Mouse (Mus musculus) heart, adult 2 months (tissue): ENCODE measurements around the gene Trim62. TPM values are rescaled to one million over a fixed set of nuclear protein-coding genes. Genes with fewer than 3 reads are reported as not detected.

Source experiments
- DNase-seq, 2 experiments: peaks; one replicate each; pipeline ENCODE4 v3.0.0; 2021
- H3K27ac ChIP-seq: fragments of 200-600 bp; 2 replicates; pipeline ENCODE4 v1.8.1; 2022
- H3K27me3 ChIP-seq: fragments of 200-500 bp; 2 replicates; pipeline ENCODE4 v1.6.1; 2012; ENCODE audit warnings: mild to moderate bottlenecking, low read length, inconsistent platforms, mixed read lengths; ENCODE audit not compliant: control insufficient read depth, insufficient read depth
- H3K36me3 ChIP-seq: fragments of 200-500 bp; 2 replicates; pipeline ENCODE4 v1.6.1; 2012; ENCODE audit warnings: low read length, inconsistent platforms; ENCODE audit not compliant: control insufficient read depth, insufficient read depth
- H3K4me1 ChIP-seq: fragments of 200-500 bp; 2 replicates; pipeline ENCODE4 v1.6.1; 2011; ENCODE audit warnings: low read length; ENCODE audit not compliant: control insufficient read depth, insufficient read depth
- H3K4me3 ChIP-seq: fragments of 200-600 bp; 2 replicates; pipeline ENCODE4 v1.8.1; 2022
- H3K79me2 ChIP-seq: fragments of 200-500 bp; replicated peaks from 2 replicates; pipeline ENCODE4 v1.6.1; 2012; ENCODE audit warnings: mild to moderate bottlenecking, inconsistent platforms, low read length, moderate library complexity, mixed read lengths; ENCODE audit not compliant: control insufficient read depth, insufficient read depth
- H3K9ac ChIP-seq: fragments of 200-500 bp; 2 replicates; pipeline ENCODE4 v1.6.1; 2012; ENCODE audit warnings: low read depth, mild to moderate bottlenecking, control low read depth, inconsistent platforms, low read length, mixed read lengths
- CTCF ChIP-seq: fragments of 200-600 bp; IDR thresholded peaks from 2 replicates; pipeline ENCODE4 v1.8.1; 2022; ENCODE audit warnings: antibody characterized with exemption, mild to moderate bottlenecking, moderate library complexity
- EP300 ChIP-seq: fragments of 200-500 bp; IDR thresholded peaks from 2 replicates; pipeline ENCODE4 v1.6.1; 2011; ENCODE audit warnings: low read depth, low read length, control low read depth; ENCODE audit not compliant: insufficient read depth
- POLR2A ChIP-seq: fragments of 200-500 bp; IDR thresholded peaks from 2 replicates; pipeline ENCODE4 v1.6.1; 2011; ENCODE audit warnings: mild to moderate bottlenecking, low read depth, low read length, control low read depth; ENCODE audit not compliant: insufficient read depth
- WGBS: fragments of 180-500 bp; shearing (Covaris S2); methylation state at CpG from one replicate; pipeline ENCODE4 v1.1.7; 2018; 5-methylcytosine and 5-hydroxymethylcytosine counted together
- intact Hi-C: fragments of 180-260 bp; cut with DNase I; formaldehyde crosslinking; loops from one replicate; pipeline ENCODE4 v1.15.1; 2025
- polyA plus RNA-seq: library from polyadenylated mRNA; depleted of rRNA; stranded (reverse); fragments of >200 nt; gene quantifications from 2 replicates; pipeline ENCODE4 v1.2.3, GENCODE M21; 2012
- total RNA-seq, 2 experiments: library from RNA; stranded (reverse); gene quantifications; 2 replicates each; pipeline ENCODE4 v1.2.3; 2021

Trim62 gene
- total and polyA plus RNA-seq, 3 experiments: 1.2 to 1.5 (median 1.2) TPM

- WGBS: 85% methylated on average over 10 of the region's 10 CpGs
- Histone ChIP-seq H3K36me3 (no peaks in the 10 kb centered on the region), H3K79me2 (no peaks in the 10 kb centered on the region), H3K4me1 (peaks cover 10% of the 10 kb centered on the region), H3K4me3 (no peak overlapping the region), H3K27me3 (peaks cover 1% of the 10 kb centered on the region; the same call in 1 of the 2 replicates), H3K9ac (no peak overlapping the region), H3K27ac (no peak overlapping the region)
- no peak for DNase-seq
- TF ChIP-seq POLR2A (no peak), EP300 (no peak)
- intact Hi-C loops: no loop called here
These were observed 3.6 kb downstream of the Trim62 start for GRCm38 (mm10) chr4:128887026-128887425.

- H3K27me3 ChIP-seq: peaks cover 1% of the 10 kb centered on the region; the same call in 1 of the 2 replicates
These were observed 4.3 kb downstream of the Trim62 start for GRCm38 (mm10) chr4:128887641-128888091.

DNA sequence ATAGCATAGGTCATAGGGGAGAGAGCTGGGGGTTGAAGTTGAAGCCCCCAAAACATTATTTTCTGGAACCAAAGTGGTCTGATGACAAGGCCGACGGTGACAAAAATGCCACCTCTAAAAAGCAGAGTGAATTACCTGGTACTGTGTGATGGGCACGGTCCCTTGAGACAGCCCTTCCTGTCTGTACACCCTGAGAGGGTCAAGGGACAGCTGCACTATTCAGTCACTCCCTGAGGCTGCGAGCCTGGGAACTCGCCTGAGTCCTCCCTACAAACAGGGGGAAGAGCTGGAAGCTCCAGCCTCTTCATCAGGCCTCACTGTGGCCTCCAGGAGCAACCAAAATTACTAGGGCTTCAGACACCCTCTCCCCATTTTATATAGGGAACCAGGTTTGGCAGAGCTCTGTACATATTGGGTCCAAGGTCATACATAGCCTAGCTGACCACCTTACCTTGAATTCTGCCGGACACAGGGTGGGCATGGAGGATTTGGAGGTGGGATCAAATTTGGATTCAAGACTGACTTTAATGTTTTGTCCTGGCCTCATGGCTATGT is 5.1 kb downstream of the Trim62 start:
- 94% methylated on average over 6 of the region's 6 CpGs for WGBS
- no peak overlapping the region for H3K4me3 ChIP-seq

More at GRCm38 (mm10) chr4:128887641-128888091, 4.3 kb downstream of the Trim62 start:
- no peak for DNase-seq
- no peaks in the 10 kb centered on the region for H3K79me2 ChIP-seq
- intact Hi-C loops: no loop called here
- H3K4me3 ChIP-seq: no peak overlapping the region
- H3K9ac ChIP-seq: no peak overlapping the region
- no peaks in the 10 kb centered on the region for H3K36me3 ChIP-seq
- TF ChIP-seq CTCF: no peak
- no peak for TF ChIP-seq POLR2A
- TF ChIP-seq EP300: no peak
- H3K4me1 ChIP-seq: peaks cover 10% of the 10 kb centered on the region
- WGBS: 77% methylated on average over 9 of the region's 9 CpGs
- no peak overlapping the region for H3K27ac ChIP-seq

GRCm38 (mm10) chr4:128889752-128890630 is 6.6 kb downstream of the Trim62 start:
- TF ChIP-seq EP300: no peak
- no peak for TF ChIP-seq CTCF
- TF ChIP-seq POLR2A: no peak
- H3K27ac ChIP-seq: no peak overlapping the region; the same call in 1 of the 2 replicates
- WGBS: 83% methylated on average over 12 of the region's 12 CpGs
- H3K9ac ChIP-seq: no peak overlapping the region
- intact Hi-C loops: no loop called here
- H3K27me3 ChIP-seq: no peaks in the 10 kb centered on the region
- no peaks in the 10 kb centered on the region for H3K36me3 ChIP-seq
- H3K4me1 ChIP-seq: peaks cover 8% of the 10 kb centered on the region
- H3K4me3 ChIP-seq: no peak overlapping the region
- H3K79me2 ChIP-seq: no peaks in the 10 kb centered on the region
- no peak for DNase-seq

More for the DNA sequence above, 5.1 kb downstream of the Trim62 start:
- no peak for DNase-seq
- Histone ChIP-seq H3K27ac (no peak overlapping the region), H3K9ac (no peak overlapping the region), H3K79me2 (no peaks in the 10 kb centered on the region), H3K27me3 (peaks cover 1% of the 10 kb centered on the region; the same call in 1 of the 2 replicates), H3K4me1 (peaks cover 10% of the 10 kb centered on the region), H3K36me3 (no peaks in the 10 kb centered on the region)
- intact Hi-C loops: no loop called here
- TF ChIP-seq POLR2A (no peak), CTCF (no peak), EP300 (no peak)

- 0 out of 2 replicates have a peak, but pooled peaks have one; percentile 22 for TF ChIP-seq EP300
- no peak for TF ChIP-seq CTCF
- Histone ChIP-seq H3K27ac (peak overlapping the region; percentile 48), H3K4me3 (no peak overlapping the region), H3K36me3 (no peaks in the 10 kb centered on the region), H3K9ac (no peak overlapping the region), H3K27me3 (no peaks in the 10 kb centered on the region), H3K4me1 (peaks cover 8% of the 10 kb centered on the region), H3K79me2 (no peaks in the 10 kb centered on the region)
- intact Hi-C loops: no loop called here
- peak; percentile 45 to 74 for DNase-seq
- 6% methylated on average over 1 of the region's 1 CpGs for WGBS
These were observed 7.8 kb downstream of the Trim62 start for GRCm38 (mm10) chr4:128891157-128891556.

DNA sequence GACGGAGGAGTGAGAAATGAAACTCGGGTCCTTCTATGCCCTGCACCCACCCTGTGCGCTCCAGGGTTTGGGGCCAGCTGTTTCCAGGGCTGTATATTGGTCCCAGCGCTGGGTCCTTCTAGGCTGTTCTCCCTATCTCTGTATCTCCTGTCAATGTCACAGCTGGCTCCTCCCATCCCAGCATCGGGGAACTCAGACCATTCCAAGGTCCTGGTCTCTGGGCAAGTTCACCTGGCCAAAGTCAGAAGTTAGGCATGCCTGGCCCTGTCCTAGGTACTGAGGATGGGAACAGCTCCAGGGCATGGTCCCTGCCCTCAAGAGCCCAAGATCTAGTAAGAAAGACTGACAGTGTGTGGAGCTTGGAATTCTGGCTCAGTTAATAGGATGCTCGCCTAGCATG is 8.4 kb downstream of the Trim62 start:
- H3K9ac ChIP-seq: no peak overlapping the region
- no peaks in the 10 kb centered on the region for H3K36me3 ChIP-seq
- H3K4me1 ChIP-seq: peaks cover 8% of the 10 kb centered on the region
- no peaks in the 10 kb centered on the region for H3K27me3 ChIP-seq
- 73% methylated on average over 6 of the region's 6 CpGs for WGBS
- intact Hi-C loops: no loop called here
- TF ChIP-seq EP300: no peak
- TF ChIP-seq CTCF: no peak
- TF ChIP-seq POLR2A: no peak
- no peak overlapping the region for H3K27ac ChIP-seq
- no peak overlapping the region for H3K4me3 ChIP-seq
- H3K79me2 ChIP-seq: no peaks in the 10 kb centered on the region
- DNase-seq: no peak
